Mouse (Mus musculus) thymus, postnatal 10 days (tissue): ENCODE measurements around the gene Stam2.

Experiments used
- DNase-seq, 2 experiments: peaks; one replicate each; pipeline ENCODE4 v3.0.0; 2021; ENCODE audit warnings: low spot score in 2 of 2

Stam2 gene

GRCm38 (mm10) chr2:52730891-52731290, 11.2 kb downstream of the Stam2 start:
- DNase-seq = no peak

GRCm38 (mm10) chr2:52720231-52721025, 21.7 kb downstream of the Stam2 start:
- no peak for DNase-seq

- DNase-seq = no peak
Observed at GRCm38 (mm10) chr2:52717076-52717475, 25.0 kb downstream of the Stam2 start.

- no peak for DNase-seq
Observed at GRCm38 (mm10) chr2:52715538-52715937, 26.5 kb downstream of the Stam2 start.

GRCm38 (mm10) chr2:52714111-52714510, 28.0 kb downstream of the Stam2 start:
- no peak for DNase-seq

- no peak for DNase-seq
Observed at GRCm38 (mm10) chr2:52710804-52711203, 31.3 kb downstream of the Stam2 start.

- DNase-seq = no peak
Observed at GRCm38 (mm10) chr2:52709417-52709816, 32.7 kb downstream of the Stam2 start.

GRCm38 (mm10) chr2:52701368-52702036, 40.6 kb downstream of the Stam2 start:
- DNase-seq = no peak

GRCm38 (mm10) chr2:52700352-52700751, 41.7 kb downstream of the Stam2 start:
- DNase-seq = no peak

GRCm38 (mm10) chr2:52694604-52695003, 47.5 kb downstream of the Stam2 start:
- DNase-seq = peak; percentile 15 to 30

GRCm38 (mm10) chr2:52691745-52692144, 50.3 kb downstream of the Stam2 start:
- DNase-seq = no peak

GRCm38 (mm10) chr2:52686601-52687000, 55.5 kb downstream of the Stam2 start:
- no peak for DNase-seq

GRCm38 (mm10) chr2:52677589-52677988, 64.5 kb downstream of the Stam2 start:
- DNase-seq = no peak

GRCm38 (mm10) chr2:52676913-52677303, 65.2 kb downstream of the Stam2 start:
- DNase-seq = no peak

- DNase-seq = peak in 1 of 2 experiments; percentile 6
Observed at GRCm38 (mm10) chr2:52676023-52676912, 65.8 kb downstream of the Stam2 start, which contains the start of gene Cacnb4. TSS of gene Cacnb4 (minus strand) at chr2:52676831.

- DNase-seq = peak in 1 of 2 experiments; percentile 5
Observed at GRCm38 (mm10) chr2:52675278-52675987, 66.6 kb downstream of the Stam2 start.

- DNase-seq = no peak
Observed at GRCm38 (mm10) chr2:52674886-52675277, 67.2 kb downstream of the Stam2 start.

GRCm38 (mm10) chr2:52673172-52673571, 68.9 kb downstream of the Stam2 start:
- DNase-seq = no peak

GRCm38 (mm10) chr2:52670733-52671132, 71.3 kb downstream of the Stam2 start:
- DNase-seq = no peak

GRCm38 (mm10) chr2:52668480-52668879, 73.6 kb downstream of the Stam2 start:
- no peak for DNase-seq

GRCm38 (mm10) chr2:52656722-52657121, 85.4 kb downstream of the Stam2 start:
- no peak for DNase-seq
